Mouse (Mus musculus): ENCODE data around the gene Entpd5.
"Not testable (repeated sequence)": the region's sequence is repeated elsewhere in the genome, so short reads cannot be mapped to it uniquely, and the experiment has no call there.

Entpd5 gene

GRCm38 (mm10) chr12:84399135-84399534, 9.7 kb downstream of the Entpd5 start:
- DNase-seq (ENCODE audit: low spot score in 2 of 2): no peak

GRCm38 (mm10) chr12:84398629-84399028, 10.2 kb downstream of the Entpd5 start:
- DNase-seq (ENCODE audit: low spot score in 2 of 2): no peak

- DNase-seq (ENCODE audit: low spot score in 2 of 2): no peak
Measured at GRCm38 (mm10) chr12:84397685-84398084, 11.1 kb downstream of the Entpd5 start.

GRCm38 (mm10) chr12:84396947-84397679, 11.7 kb downstream of the Entpd5 start:
- DNase-seq (ENCODE audit: low spot score in 2 of 2): no peak

- DNase-seq (ENCODE audit: low spot score in 2 of 2): no peak
Measured at GRCm38 (mm10) chr12:84393847-84394246, 15.0 kb downstream of the Entpd5 start.

- DNase-seq (ENCODE audit: low spot score in 2 of 2): no peak
Measured at GRCm38 (mm10) chr12:84392681-84393080, 16.1 kb downstream of the Entpd5 start.

- DNase-seq (ENCODE audit: low spot score in 2 of 2): no peak
Measured at GRCm38 (mm10) chr12:84390336-84390735, 18.5 kb downstream of the Entpd5 start.

GRCm38 (mm10) chr12:84388774-84389400, 19.9 kb downstream of the Entpd5 start:
- DNase-seq (ENCODE audit: low spot score in 2 of 2): no peak

- no peak for DNase-seq (ENCODE audit: low spot score in 2 of 2)
Measured at GRCm38 (mm10) chr12:84388097-84388496, 20.7 kb downstream of the Entpd5 start.

- no peak for DNase-seq (ENCODE audit: low spot score in 2 of 2)
Measured at GRCm38 (mm10) chr12:84385408-84385807, 23.4 kb downstream of the Entpd5 start.

GRCm38 (mm10) chr12:84384644-84385081, 24.2 kb downstream of the Entpd5 start:
- DNase-seq (ENCODE audit: low spot score in 2 of 2): peak in 1 of 2 experiments; percentile 14

- no peak for DNase-seq (ENCODE audit: low spot score in 2 of 2)
Measured at GRCm38 (mm10) chr12:84382369-84382768, 26.5 kb downstream of the Entpd5 start.

GRCm38 (mm10) chr12:84373831-84374481, 34.9 kb downstream of the Entpd5 start:
- no peak for DNase-seq (ENCODE audit: low spot score in 2 of 2)

- no peak for DNase-seq (ENCODE audit: low spot score in 2 of 2)
Measured at GRCm38 (mm10) chr12:84371647-84372046, 37.2 kb downstream of the Entpd5 start.

- no peak for DNase-seq (ENCODE audit: low spot score in 2 of 2)
Measured at GRCm38 (mm10) chr12:84366971-84367370, 41.9 kb downstream of the Entpd5 start.

GRCm38 (mm10) chr12:84365137-84365536, 43.7 kb downstream of the Entpd5 start:
- DNase-seq (ENCODE audit: low spot score in 2 of 2): no peak

GRCm38 (mm10) chr12:84364291-84364690, 44.5 kb downstream of the Entpd5 start:
- DNase-seq (ENCODE audit: low spot score in 2 of 2): no peak

GRCm38 (mm10) chr12:84362872-84363271, 46.0 kb downstream of the Entpd5 start:
- no peak for DNase-seq (ENCODE audit: low spot score in 2 of 2)

GRCm38 (mm10) chr12:84361555-84362489, 47.0 kb downstream of the Entpd5 start, which contains the start of the genes Coq6 and Fam161b:
TSS of gene Coq6 (plus strand) at chr12:84361657.
TSS of gene Fam161b (minus strand) at chr12:84361833.
- peak; percentile 90 to 97 for DNase-seq (ENCODE audit: low spot score in 2 of 2)

GRCm38 (mm10) chr12:84358699-84359098, 50.1 kb downstream of the Entpd5 start:
- not testable (repeated sequence) for DNase-seq (ENCODE audit: low spot score in 2 of 2)

- DNase-seq (ENCODE audit: low spot score in 2 of 2): no peak
Measured at GRCm38 (mm10) chr12:84347192-84347591, 61.6 kb downstream of the Entpd5 start.
